Mouse (Mus musculus) intestine, postnatal 0 days (tissue): ENCODE measurements around the gene Mettl7a3. TPM values are rescaled to one million over a fixed set of nuclear protein-coding genes. Genes with fewer than 3 reads are reported as not detected.
"Not testable (repeated sequence)": the region's sequence is repeated elsewhere in the genome, so short reads cannot be mapped to it uniquely, and the experiment has no call there.

Experiments
- ATAC-seq: fragments of 200-750 bp; cut with Nextera tagmentation; 2 replicates; pipeline ENCODE4 v1.8.0; 2017; ENCODE audit warnings: mild to moderate bottlenecking, moderate TSS enrichment, moderate library complexity
- H3K27ac ChIP-seq: fragments of 300-500 bp; sonication (generic); 2 replicates; pipeline ENCODE4 v1.5.1; 2014; ENCODE audit warnings: mild to moderate bottlenecking, low read depth, low read length, moderate library complexity
- H3K27me3 ChIP-seq: fragments of 300-500 bp; sonication (generic); replicated peaks from 2 replicates; pipeline ENCODE4 v1.6.1; 2014; ENCODE audit warnings: low read length, mixed read lengths; ENCODE audit not compliant: control insufficient read depth, insufficient read depth
- H3K36me3 ChIP-seq: fragments of 300-500 bp; sonication (generic); 2 replicates; pipeline ENCODE4 v1.6.1; 2014; ENCODE audit warnings: mild to moderate bottlenecking, moderate library complexity; ENCODE audit not compliant: control insufficient read depth, insufficient read depth
- H3K4me1 ChIP-seq: fragments of 300-500 bp; sonication (generic); replicated peaks from 2 replicates; pipeline ENCODE4 v1.6.1; 2014; ENCODE audit warnings: antibody characterized with exemption, low read length, mixed read lengths; ENCODE audit not compliant: control insufficient read depth, insufficient read depth
- H3K4me2 ChIP-seq: fragments of 300-500 bp; sonication (generic); replicated peaks from 2 replicates; pipeline ENCODE4 v1.6.1; 2014; ENCODE audit warnings: low read depth, mild to moderate bottlenecking, moderate library complexity
- H3K4me3 ChIP-seq: fragments of 300-500 bp; sonication (generic); 2 replicates; pipeline ENCODE4 v1.5.1; 2014; ENCODE audit warnings: low read depth, low read length
- H3K9ac ChIP-seq: fragments of 300-500 bp; sonication (generic); 2 replicates; pipeline ENCODE4 v1.6.1; 2014; ENCODE audit warnings: mild to moderate bottlenecking, low read depth, low read length
- H3K9me3 ChIP-seq: fragments of 300-500 bp; sonication (generic); 2 replicates; pipeline ENCODE4 v1.6.1; 2016; ENCODE audit warnings: mixed run types; ENCODE audit not compliant: control insufficient read depth
- CTCF ChIP-seq: sonication (generic); IDR thresholded peaks from 2 replicates; pipeline ENCODE4 v1.5.1; 2016; ENCODE audit warnings: low read depth, mild to moderate bottlenecking, control low read depth, antibody characterized with exemption, moderate library complexity
- WGBS: fragments of 180-500 bp; shearing (Covaris S2); extraction: QIAGEN DNeasy Blood & Tissue Kit; methylation state at CpG from one replicate; pipeline ENCODE4 v1.1.7; 2014; 5-methylcytosine and 5-hydroxymethylcytosine counted together
- polyA plus RNA-seq: library from polyadenylated mRNA; unstranded; fragments of >200 nt; fragmentation: Nextera tagmentation; extraction: Ambion mirVana; gene quantifications from 2 replicates; pipeline ENCODE4 v1.2.1, GENCODE M21; 2015

Mettl7a3 gene
- polyA plus RNA-seq, 1 experiment from 2014 or later = not detected

DNA sequence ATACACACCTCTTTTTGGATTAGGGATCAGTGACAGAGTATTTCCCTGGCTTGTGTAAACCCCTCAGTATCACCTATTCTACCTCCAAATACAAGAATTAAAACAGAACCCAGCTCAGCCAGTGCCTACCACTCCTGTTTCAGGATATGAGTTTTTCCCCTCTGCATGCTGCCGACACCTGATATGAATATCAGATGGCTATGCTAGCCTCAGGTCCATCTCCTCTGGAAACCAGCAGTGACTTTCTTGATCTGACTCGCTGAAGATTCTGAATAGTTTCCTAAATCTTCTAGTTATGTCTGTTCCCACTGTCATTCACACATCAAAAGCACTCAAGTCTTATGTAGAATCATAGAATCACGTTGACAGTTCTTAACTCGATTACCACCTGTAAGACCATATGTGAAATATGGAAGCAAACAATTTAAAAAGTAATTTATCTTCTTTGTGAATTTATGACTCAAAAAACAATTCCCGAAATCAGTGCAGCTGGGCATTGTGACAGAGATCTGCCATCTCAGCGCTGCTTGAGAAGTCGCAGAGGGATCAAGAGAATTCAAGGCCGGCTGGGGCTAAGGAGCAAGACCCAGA lies 31.2 kb upstream of the Mettl7a3 start:
- Histone ChIP-seq H3K27ac (no peak overlapping the region), H3K4me1 (no peaks in the 10 kb centered on the region), H3K4me2 (peak overlapping the region; percentile 91), H3K9ac (0 out of 2 replicates have a peak overlapping the region, but pooled peaks have one; percentile 47), H3K27me3 (no peaks in the 10 kb centered on the region), H3K4me3 (peak overlapping the region; percentile 51; the same call in 1 of the 2 replicates), H3K36me3 (no peaks in the 10 kb centered on the region), H3K9me3 (no peaks in the 10 kb centered on the region)
- 44% methylated on average over 8 of the region's 8 CpGs for WGBS
- ATAC-seq = no peak
- TF ChIP-seq CTCF = no peak

DNA sequence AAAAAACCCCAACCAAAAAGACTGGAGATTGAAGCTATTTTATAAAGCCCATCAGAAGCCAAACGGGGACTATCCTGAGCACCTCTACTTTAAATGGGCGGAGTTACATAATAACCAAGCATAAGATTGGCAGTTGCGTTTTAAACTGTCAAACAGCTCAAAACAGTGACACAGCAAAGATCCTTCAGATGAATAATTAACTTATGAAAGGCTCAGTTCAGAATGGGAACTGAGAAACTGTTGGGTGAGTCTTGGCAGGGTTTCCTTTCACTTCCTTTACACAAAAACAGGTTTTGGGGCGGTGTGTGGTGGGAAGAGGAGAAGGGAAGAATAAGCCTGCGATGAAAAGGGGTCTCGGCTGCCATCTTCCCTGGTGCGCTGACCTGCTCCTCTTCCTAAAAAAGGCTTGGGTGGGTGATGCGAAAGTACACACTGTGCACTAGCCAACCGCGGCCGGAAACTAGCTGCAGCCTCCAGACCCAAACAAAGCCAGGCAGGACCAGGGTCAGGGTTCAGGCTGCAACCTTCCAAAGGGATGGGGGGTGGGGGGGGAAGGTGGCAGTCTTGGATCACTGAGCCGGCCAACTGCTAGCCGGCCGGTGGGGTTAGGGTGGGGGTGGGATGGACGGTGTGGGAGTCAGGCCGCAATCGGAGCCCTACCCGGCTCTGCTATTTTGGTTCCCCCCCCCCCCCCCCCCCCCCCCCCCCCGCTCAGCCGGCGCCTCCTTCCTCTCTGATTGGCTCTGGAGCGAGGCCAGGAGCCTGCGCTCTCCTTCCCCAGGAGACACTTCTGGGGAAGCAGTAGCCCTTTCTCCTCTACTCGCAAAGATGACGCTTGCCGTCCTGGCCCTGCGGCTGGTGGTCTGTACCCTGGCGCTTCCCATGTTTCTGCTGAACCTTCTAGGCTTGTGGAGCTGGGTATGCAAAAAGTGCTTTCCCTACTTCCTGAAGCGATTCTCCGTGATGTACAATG lies 30.4 kb upstream of the Mettl7a3 start, which contains the start of gene Mettl7a1:
TSS of gene Mettl7a1 (plus strand) at position 122 of the 973 bp plus-strand sequence.
- Histone ChIP-seq H3K9ac (peak within 1 kb of the TSS; percentile 47), H3K4me1 (no peaks in the 10 kb centered on the region), H3K4me3 (peak within 1 kb of the TSS; percentile 51), H3K36me3 (no peaks in the 10 kb centered on the region), H3K9me3 (no peaks in the 10 kb centered on the region), H3K4me2 (peak within 1 kb of the TSS; percentile 91), H3K27me3 (no peaks in the 10 kb centered on the region), H3K27ac (peak within 1 kb of the TSS; percentile 91)
- 1% methylated on average over 23 of the region's 30 CpGs for WGBS
- peak; percentile 80 for ATAC-seq
- TF ChIP-seq CTCF = no peak

DNA sequence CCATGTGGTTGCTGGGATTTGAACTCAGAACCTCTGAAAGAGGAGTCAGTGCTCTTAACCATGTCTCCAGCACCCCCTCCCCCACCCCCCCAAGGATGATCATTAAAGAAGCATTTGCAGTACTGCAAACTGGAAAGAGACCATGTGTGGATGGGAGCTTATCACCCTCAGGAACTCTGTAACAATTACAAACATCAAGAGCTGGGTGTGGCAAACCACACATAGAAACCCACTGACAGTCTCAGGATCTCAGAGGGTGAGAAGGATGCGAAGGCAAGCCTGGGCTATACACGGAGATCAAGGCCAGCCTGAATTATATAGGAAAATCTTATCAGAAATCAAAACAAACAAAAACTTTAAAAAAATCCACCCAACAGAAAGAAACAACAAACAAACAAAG lies 28.5 kb upstream of the Mettl7a3 start:
- TF ChIP-seq CTCF = no peak
- H3K4me3 ChIP-seq = no peak overlapping the region
- H3K4me1 ChIP-seq = no peaks in the 10 kb centered on the region
- no peaks in the 10 kb centered on the region for H3K36me3 ChIP-seq
- H3K9ac ChIP-seq = no peak overlapping the region
- no peak for ATAC-seq
- H3K9me3 ChIP-seq = no peaks in the 10 kb centered on the region
- no peak overlapping the region for H3K27ac ChIP-seq
- no peaks in the 10 kb centered on the region for H3K27me3 ChIP-seq
- 81% methylated on average over 2 of the region's 2 CpGs for WGBS
- no peak overlapping the region for H3K4me2 ChIP-seq

- not testable (repeated sequence) for H3K27ac ChIP-seq, H3K9me3 ChIP-seq, H3K9ac ChIP-seq, H3K4me2 ChIP-seq, H3K27me3 ChIP-seq, H3K4me3 ChIP-seq, H3K4me1 ChIP-seq, H3K36me3 ChIP-seq
- ATAC-seq = peak; percentile 32; the same call in 1 of the 2 replicates
- WGBS = 35% methylated on average over 11 of the region's 11 CpGs
- TF ChIP-seq CTCF = peak; percentile 68
These were observed 27.2 kb upstream of the Mettl7a3 start for GRCm38 (mm10) chr15:100307438-100308096.

GRCm38 (mm10) chr15:100312346-100312745 lies 22.4 kb upstream of the Mettl7a3 start:
- Histone ChIP-seq H3K4me1 (no peaks in the 10 kb centered on the region), H3K27me3 (no peaks in the 10 kb centered on the region), H3K4me3 (no peak overlapping the region), H3K27ac (no peak overlapping the region), H3K4me2 (no peak overlapping the region), H3K9ac (no peak overlapping the region), H3K9me3 (no peaks in the 10 kb centered on the region), H3K36me3 (no peaks in the 10 kb centered on the region; the same call in 1 of the 2 replicates)
- WGBS = 51% methylated on average over 2 of the region's 2 CpGs
- ATAC-seq = no peak
- TF ChIP-seq CTCF = no peak
